Mouse (Mus musculus): ENCODE measurements around the gene Cachd1.

GRCm38 (mm10) chr4:100842629-100843028 is 66.2 kb downstream of the Cachd1 start:
- TF ChIP-seq CTCF (IDR thresholded peaks at IDR 0.05; ENCODE audit: insufficient read depth, low read length) (no peak), POLR2A (IDR thresholded peaks at IDR 0.05; ENCODE audit: borderline replicate concordance, extremely low read depth, low read depth, low read length) (no peak)

Data from lung, adult 2 months (tissue).